Mouse (Mus musculus) urinary bladder, postnatal 25 days (tissue): Measurements from ENCODE around the gene Wdr45b.
"Not testable (repeated sequence)": the region's sequence is repeated elsewhere in the genome, so short reads cannot be mapped to it uniquely, and the experiment has no call there.

ENCODE experiments used
- DNase-seq: peaks from one replicate; pipeline ENCODE4 v3.0.0; 2022; ENCODE audit warnings: low spot score

The Wdr45b gene

GRCm38 (mm10) chr11:121354091-121354707 is at the start of gene Wdr45b:
Gene Wdr45b (minus strand): TSS chr11:121354445.
- peak; percentile 98 for DNase-seq

GRCm38 (mm10) chr11:121392405-121392804 is 38.2 kb upstream of the Wdr45b start:
- DNase-seq, result no peak

DNA sequence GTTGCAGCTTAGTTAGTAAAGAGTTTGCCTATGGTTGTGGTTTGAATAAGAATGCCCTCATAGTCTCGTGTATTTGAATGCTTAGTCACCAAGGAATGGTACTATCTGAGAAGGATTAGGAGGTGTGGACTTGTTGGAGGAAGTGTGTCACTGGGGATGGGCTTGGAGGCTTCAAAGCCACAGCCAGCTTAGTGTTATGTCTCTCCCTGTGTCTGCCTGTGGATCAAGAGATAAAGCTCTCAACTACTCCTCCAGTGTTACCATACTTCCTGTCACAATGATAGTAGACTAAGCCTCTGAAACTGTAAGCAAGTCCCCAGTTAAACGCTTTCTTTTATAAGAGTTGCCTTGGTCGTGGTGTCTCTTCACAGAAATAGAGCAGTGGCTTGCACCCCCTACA is 36.5 kb upstream of the Wdr45b start:
- DNase-seq, result no peak

- DNase-seq, result no peak
These were observed 34.3 kb upstream of the Wdr45b start for GRCm38 (mm10) chr11:121388554-121388945.

GRCm38 (mm10) chr11:121387750-121388553 is 33.7 kb upstream of the Wdr45b start, which contains the start of gene Rab40b:
Gene Rab40b (minus strand): TSS chr11:121388251.
- peak; percentile 83 for DNase-seq

- no peak for DNase-seq
These were observed 26.0 kb upstream of the Wdr45b start for GRCm38 (mm10) chr11:121380294-121380693.

- DNase-seq, result no peak
These were observed 24.4 kb upstream of the Wdr45b start for GRCm38 (mm10) chr11:121378644-121379043.

GRCm38 (mm10) chr11:121373305-121373704 is 19.1 kb upstream of the Wdr45b start:
- DNase-seq, result no peak

- DNase-seq, result no peak
These were observed 16.2 kb upstream of the Wdr45b start for GRCm38 (mm10) chr11:121370337-121370994.

- no peak for DNase-seq
These were observed 15.4 kb upstream of the Wdr45b start for GRCm38 (mm10) chr11:121369622-121370021.

DNA sequence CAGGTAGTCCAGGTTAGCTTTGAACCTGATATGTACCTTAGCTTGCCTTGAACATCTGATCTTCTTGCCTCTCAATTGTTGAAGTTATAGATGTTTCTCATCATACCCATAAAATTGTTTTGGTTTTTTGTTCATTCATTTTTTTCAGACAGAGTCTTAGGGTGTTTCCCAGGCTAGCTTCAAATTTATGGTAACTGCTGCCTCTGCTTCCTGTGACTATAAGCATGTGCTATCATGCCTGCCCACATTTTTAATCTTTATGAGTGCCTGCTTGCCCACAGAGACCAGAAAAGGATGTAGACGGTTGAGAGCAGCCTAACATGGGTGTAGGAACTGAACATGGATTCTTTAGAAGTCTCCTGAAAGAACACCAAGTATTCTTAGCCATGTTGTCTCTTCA is 14.5 kb upstream of the Wdr45b start:
- no peak for DNase-seq

DNA sequence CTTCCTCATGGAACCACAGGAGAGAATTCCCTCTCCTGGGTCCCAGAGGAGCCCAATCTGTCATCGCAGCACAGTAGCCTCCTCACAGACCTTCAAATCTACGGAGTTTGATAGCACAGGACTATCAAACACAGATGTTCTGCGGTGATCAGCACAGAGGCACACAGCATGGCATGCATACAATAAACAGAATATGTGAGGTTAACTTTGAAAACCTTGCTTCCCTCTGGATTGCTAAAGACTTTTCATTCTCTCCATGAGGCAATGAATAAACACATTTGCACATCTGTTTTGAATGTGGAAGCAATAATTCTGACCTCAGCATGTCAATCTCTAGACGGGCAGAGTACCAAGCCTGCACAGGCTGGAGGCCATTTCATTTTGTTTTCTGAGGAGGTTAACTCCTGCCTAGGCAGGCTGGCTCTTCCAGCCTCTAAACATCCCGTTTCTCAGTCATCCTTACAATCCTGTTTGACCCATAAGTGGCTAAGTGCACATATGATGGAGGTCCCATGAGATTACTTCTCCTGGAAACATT is 13.0 kb upstream of the Wdr45b start:
- no peak for DNase-seq

DNA sequence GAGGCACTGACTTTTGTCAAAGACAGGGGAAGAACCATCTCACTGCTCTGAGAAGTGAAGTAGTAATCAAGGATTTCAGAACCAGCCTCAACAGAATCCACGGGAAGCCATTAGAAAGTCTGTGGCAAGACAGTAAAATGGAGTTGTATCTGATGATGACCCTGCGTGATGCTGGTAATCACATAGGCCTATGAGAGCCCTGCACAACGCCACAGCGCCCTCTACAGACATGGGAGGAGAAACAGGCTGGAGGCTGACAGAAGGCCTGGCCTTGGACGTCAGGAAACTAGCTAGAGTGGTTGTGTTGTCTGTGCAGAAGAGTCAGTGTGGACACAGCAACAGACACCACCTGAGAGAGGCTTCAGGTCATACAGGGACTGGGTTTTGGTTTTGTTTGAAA is 8.0 kb upstream of the Wdr45b start:
- no peak for DNase-seq

DNA sequence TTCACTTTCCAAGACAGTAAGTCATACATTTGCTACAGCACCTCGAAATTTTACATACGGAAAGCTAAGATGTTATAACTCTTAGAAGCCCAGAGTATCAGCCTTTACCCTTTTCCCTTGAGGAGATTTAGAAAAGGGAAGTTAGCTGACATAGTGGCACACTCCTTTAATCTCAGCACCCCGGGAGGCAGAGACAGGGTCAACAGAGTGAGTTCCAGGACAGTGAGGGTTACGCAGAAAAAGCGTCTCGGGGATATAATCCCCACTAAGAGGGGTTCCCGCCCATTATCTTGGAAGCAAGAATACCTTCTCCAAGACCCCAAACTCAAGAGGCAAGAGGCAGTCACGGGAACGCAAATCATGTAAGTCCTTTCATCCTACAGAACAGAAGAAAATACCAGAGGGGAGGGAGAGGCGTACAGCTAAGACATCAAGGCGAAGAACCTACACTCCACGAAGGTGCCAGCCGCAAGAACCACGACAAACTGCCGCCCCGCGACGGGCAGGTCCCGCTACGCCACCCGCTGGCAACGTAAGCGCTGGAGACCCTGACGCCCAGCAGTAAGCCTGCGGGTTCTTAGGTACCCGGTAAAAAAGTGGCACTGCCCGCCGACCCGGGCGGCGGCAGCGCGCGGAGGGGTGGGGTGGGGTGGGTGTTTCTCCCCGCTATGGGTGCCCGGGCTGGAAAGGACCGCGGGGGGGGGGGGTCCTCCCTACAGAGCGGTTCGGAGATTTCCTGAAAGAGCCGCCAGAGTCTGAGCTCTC is 737 bp downstream of the Wdr45b start:
- peak; percentile 29 for DNase-seq

DNA sequence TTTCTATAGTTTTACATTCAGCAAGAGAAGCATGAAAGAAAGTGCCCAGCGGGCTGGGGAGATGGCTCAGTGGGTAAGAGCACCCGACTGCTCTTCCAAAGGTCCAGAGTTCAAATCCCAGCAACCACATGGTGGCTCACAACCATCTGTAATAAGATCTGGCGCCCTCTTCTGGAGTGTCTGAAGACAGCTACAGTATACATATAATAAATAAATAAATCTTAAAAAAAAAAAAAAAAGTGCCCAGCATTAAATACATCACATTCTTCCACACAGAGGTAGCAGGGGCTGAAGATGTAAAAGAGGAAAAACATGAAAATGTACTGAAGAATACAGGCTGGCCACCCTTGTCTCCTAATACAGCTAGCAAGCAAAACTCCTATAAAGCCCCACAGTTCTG is 5.5 kb downstream of the Wdr45b start:
- not testable (repeated sequence) for DNase-seq

- no peak for DNase-seq
These were observed 6.1 kb downstream of the Wdr45b start for GRCm38 (mm10) chr11:121348166-121348565.

DNA sequence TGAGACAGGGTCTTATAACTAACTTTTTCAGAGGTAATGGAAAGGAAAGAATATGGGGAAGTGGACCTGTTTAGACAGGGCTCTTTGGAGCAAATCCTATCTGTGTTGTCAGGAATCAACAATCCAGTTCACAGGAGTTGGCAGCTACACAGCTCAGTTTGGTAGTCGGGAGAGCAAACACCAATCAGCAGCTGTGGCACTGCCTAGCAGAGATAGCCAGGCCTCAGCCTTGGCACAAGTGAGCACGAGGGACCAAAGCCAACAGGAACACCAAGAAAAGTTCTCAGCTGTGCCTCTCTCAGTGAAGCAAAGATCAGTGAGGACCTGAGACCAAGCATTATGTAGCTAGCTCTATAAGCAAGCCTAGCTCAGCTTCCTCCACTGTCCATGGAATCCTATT is 7.2 kb downstream of the Wdr45b start:
- no peak for DNase-seq

DNA sequence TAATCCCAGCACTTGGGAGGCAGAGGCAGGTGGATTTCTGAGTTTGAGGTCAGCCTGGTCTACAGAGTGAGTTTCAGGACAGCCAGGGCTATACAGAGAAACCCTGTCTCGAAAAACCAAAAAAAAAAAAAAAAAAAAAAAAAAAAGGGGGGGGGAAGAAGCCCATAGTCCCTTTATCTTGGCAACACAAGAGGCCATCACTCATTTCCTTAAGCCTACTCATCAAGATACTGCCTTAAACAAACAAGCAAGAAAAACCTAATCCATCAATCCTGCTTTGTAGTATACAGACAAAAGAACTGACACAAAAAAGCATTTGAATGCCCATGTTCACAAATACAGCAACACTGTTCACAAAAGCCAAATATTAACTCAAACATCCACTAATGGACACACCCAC is 11.8 kb downstream of the Wdr45b start:
- not testable (repeated sequence) for DNase-seq

DNA sequence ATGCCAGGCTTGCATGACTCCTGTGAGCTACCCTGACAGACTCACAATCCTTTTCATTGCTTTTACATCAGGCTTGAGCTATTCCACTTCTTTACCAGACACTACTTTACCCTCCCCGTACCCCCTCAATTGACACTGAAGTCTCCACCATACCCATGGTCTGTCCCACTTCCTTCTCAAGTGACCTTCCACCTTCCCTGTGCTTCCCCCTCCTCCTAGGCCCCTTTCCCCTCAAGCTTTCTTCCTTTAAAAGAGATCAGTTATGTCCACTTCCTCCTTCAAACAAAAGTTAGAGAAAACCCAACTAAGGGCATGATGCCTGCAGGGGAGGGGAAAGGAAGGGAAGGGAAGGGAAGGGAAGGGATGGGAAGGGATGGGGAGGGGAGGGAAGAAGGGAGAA is 14.0 kb downstream of the Wdr45b start:
- no peak for DNase-seq

GRCm38 (mm10) chr11:121339647-121340046 is 14.6 kb downstream of the Wdr45b start:
- no peak for DNase-seq

- DNase-seq, result no peak
These were observed 22.6 kb downstream of the Wdr45b start for GRCm38 (mm10) chr11:121331641-121332040.

GRCm38 (mm10) chr11:121328619-121329018 is 25.6 kb downstream of the Wdr45b start:
- DNase-seq, result no peak
